Mouse (Mus musculus): Measurements from ENCODE around the gene Ubxn11. TPM values are rescaled to one million over a fixed set of nuclear protein-coding genes. Genes with fewer than 3 reads are reported as not detected.

Ubxn11 gene
- polyA plus RNA-seq, 1 experiment from 2014 or later, result 4.7 TPM

GRCm38 (mm10) chr4:134112403-134112802 lies 10.0 kb downstream of the Ubxn11 start:
- Histone ChIP-seq H3K27me3 (ENCODE audit: control insufficient read depth, insufficient read depth, low read length) (no peaks in the 10 kb centered on the region), H3K4me2 (ENCODE audit: low read depth) (no peak overlapping the region), H3K4me1 (ENCODE audit: control insufficient read depth, insufficient read depth, low read length) (no peaks in the 10 kb centered on the region), H3K9ac (ENCODE audit: low read length) (no peak overlapping the region), H3K27ac (ENCODE audit: low read depth, low read length) (no peak overlapping the region), H3K4me3 (ENCODE audit: low read depth, low read length) (no peak overlapping the region), H3K36me3 (ENCODE audit: control insufficient read depth, insufficient read depth, low read length) (no peaks in the 10 kb centered on the region), H3K9me3 (ENCODE audit: control insufficient read depth, low read length) (no peaks in the 10 kb centered on the region)
- 79% methylated on average over 6 of the region's 6 CpGs for WGBS
- no peak for DNase-seq (ENCODE audit: low spot score)
- ATAC-seq (ENCODE audit: insufficient read depth, low FRiP score, low TSS enrichment), result no peak

- WGBS, result 57% methylated on average over 10 of the region's 10 CpGs
- Histone ChIP-seq H3K4me3 (ENCODE audit: low read depth, low read length) (no peak overlapping the region), H3K9ac (ENCODE audit: low read length) (no peak overlapping the region; the same call in 1 of the 2 replicates), H3K36me3 (ENCODE audit: control insufficient read depth, insufficient read depth, low read length) (no peaks in the 10 kb centered on the region), H3K27me3 (ENCODE audit: control insufficient read depth, insufficient read depth, low read length) (no peaks in the 10 kb centered on the region), H3K4me1 (ENCODE audit: control insufficient read depth, insufficient read depth, low read length) (no peaks in the 10 kb centered on the region), H3K4me2 (ENCODE audit: low read depth) (no peak overlapping the region), H3K27ac (ENCODE audit: low read depth, low read length) (no peak overlapping the region), H3K9me3 (ENCODE audit: control insufficient read depth, low read length) (no peaks in the 10 kb centered on the region)
- no peak for DNase-seq (ENCODE audit: low spot score)
- ATAC-seq (ENCODE audit: insufficient read depth, low FRiP score, low TSS enrichment), result no peak
Measured at GRCm38 (mm10) chr4:134113356-134113994, 11.1 kb downstream of the Ubxn11 start.

GRCm38 (mm10) chr4:134114038-134114437 lies 11.7 kb downstream of the Ubxn11 start:
- Histone ChIP-seq H3K4me2 (ENCODE audit: low read depth) (no peak overlapping the region), H3K9me3 (ENCODE audit: control insufficient read depth, low read length) (no peaks in the 10 kb centered on the region), H3K4me1 (ENCODE audit: control insufficient read depth, insufficient read depth, low read length) (no peaks in the 10 kb centered on the region), H3K27ac (ENCODE audit: low read depth, low read length) (no peak overlapping the region), H3K4me3 (ENCODE audit: low read depth, low read length) (no peak overlapping the region), H3K9ac (ENCODE audit: low read length) (no peak overlapping the region), H3K27me3 (ENCODE audit: control insufficient read depth, insufficient read depth, low read length) (no peaks in the 10 kb centered on the region), H3K36me3 (ENCODE audit: control insufficient read depth, insufficient read depth, low read length) (no peaks in the 10 kb centered on the region)
- ATAC-seq (ENCODE audit: insufficient read depth, low FRiP score, low TSS enrichment) (no peak), DNase-seq (ENCODE audit: low spot score) (no peak)
- WGBS, result 93% methylated on average over 4 of the region's 4 CpGs

GRCm38 (mm10) chr4:134115215-134116144 lies 13.1 kb downstream of the Ubxn11 start:
- Histone ChIP-seq H3K4me2 (ENCODE audit: low read depth) (no peak overlapping the region), H3K36me3 (ENCODE audit: control insufficient read depth, insufficient read depth, low read length) (no peaks in the 10 kb centered on the region), H3K9ac (ENCODE audit: low read length) (no peak overlapping the region), H3K9me3 (ENCODE audit: control insufficient read depth, low read length) (no peaks in the 10 kb centered on the region), H3K4me3 (ENCODE audit: low read depth, low read length) (no peak overlapping the region), H3K27me3 (ENCODE audit: control insufficient read depth, insufficient read depth, low read length) (no peaks in the 10 kb centered on the region), H3K27ac (ENCODE audit: low read depth, low read length) (no peak overlapping the region), H3K4me1 (ENCODE audit: control insufficient read depth, insufficient read depth, low read length) (no peaks in the 10 kb centered on the region)
- ATAC-seq (ENCODE audit: insufficient read depth, low FRiP score, low TSS enrichment) (no peak), DNase-seq (ENCODE audit: low spot score) (no peak)
- 85% methylated on average over 16 of the region's 16 CpGs for WGBS

- no peak overlapping the region for H3K4me3 ChIP-seq (ENCODE audit: low read depth, low read length)
- no peaks in the 10 kb centered on the region for H3K27me3 ChIP-seq (ENCODE audit: control insufficient read depth, insufficient read depth, low read length)
- no peak for ATAC-seq (ENCODE audit: insufficient read depth, low FRiP score, low TSS enrichment)
- no peak overlapping the region for H3K27ac ChIP-seq (ENCODE audit: low read depth, low read length)
- no peaks in the 10 kb centered on the region for H3K9me3 ChIP-seq (ENCODE audit: control insufficient read depth, low read length)
- WGBS, result 95% methylated on average over 2 of the region's 2 CpGs
- no peak for DNase-seq (ENCODE audit: low spot score)
- no peak overlapping the region for H3K9ac ChIP-seq (ENCODE audit: low read length)
- no peak overlapping the region for H3K4me2 ChIP-seq (ENCODE audit: low read depth)
- H3K36me3 ChIP-seq (ENCODE audit: control insufficient read depth, insufficient read depth, low read length), result no peaks in the 10 kb centered on the region
- H3K4me1 ChIP-seq (ENCODE audit: control insufficient read depth, insufficient read depth, low read length), result no peaks in the 10 kb centered on the region
Measured at GRCm38 (mm10) chr4:134116501-134116900, 14.1 kb downstream of the Ubxn11 start.

- no peak for DNase-seq (ENCODE audit: low spot score)
- H3K27me3 ChIP-seq (ENCODE audit: control insufficient read depth, insufficient read depth, low read length), result no peaks in the 10 kb centered on the region
- WGBS, result 76% methylated on average over 8 of the region's 8 CpGs
- H3K36me3 ChIP-seq (ENCODE audit: control insufficient read depth, insufficient read depth, low read length), result no peaks in the 10 kb centered on the region
- no peak overlapping the region for H3K27ac ChIP-seq (ENCODE audit: low read depth, low read length)
- no peak for ATAC-seq (ENCODE audit: insufficient read depth, low FRiP score, low TSS enrichment)
- no peak overlapping the region for H3K4me2 ChIP-seq (ENCODE audit: low read depth)
- H3K9ac ChIP-seq (ENCODE audit: low read length), result no peak overlapping the region
- no peaks in the 10 kb centered on the region for H3K9me3 ChIP-seq (ENCODE audit: control insufficient read depth, low read length)
- no peak overlapping the region for H3K4me3 ChIP-seq (ENCODE audit: low read depth, low read length)
- H3K4me1 ChIP-seq (ENCODE audit: control insufficient read depth, insufficient read depth, low read length), result no peaks in the 10 kb centered on the region
Measured at GRCm38 (mm10) chr4:134117012-134117411, 14.6 kb downstream of the Ubxn11 start.

- ATAC-seq (ENCODE audit: insufficient read depth, low FRiP score, low TSS enrichment), result no peak
- H3K27me3 ChIP-seq (ENCODE audit: control insufficient read depth, insufficient read depth, low read length), result no peaks in the 10 kb centered on the region
Measured at GRCm38 (mm10) chr4:134118126-134118800, 15.9 kb downstream of the Ubxn11 start.

GRCm38 (mm10) chr4:134119042-134119441 lies 16.7 kb downstream of the Ubxn11 start:
- H3K9me3 ChIP-seq (ENCODE audit: control insufficient read depth, low read length), result no peaks in the 10 kb centered on the region
- no peak overlapping the region for H3K4me3 ChIP-seq (ENCODE audit: low read depth, low read length)
- H3K36me3 ChIP-seq (ENCODE audit: control insufficient read depth, insufficient read depth, low read length), result no peaks in the 10 kb centered on the region
- no peaks in the 10 kb centered on the region for H3K27me3 ChIP-seq (ENCODE audit: control insufficient read depth, insufficient read depth, low read length)
- no peak overlapping the region for H3K4me2 ChIP-seq (ENCODE audit: low read depth)
- WGBS, result 71% methylated on average over 5 of the region's 5 CpGs
- DNase-seq (ENCODE audit: low spot score), result no peak
- H3K9ac ChIP-seq (ENCODE audit: low read length), result no peak overlapping the region
- ATAC-seq (ENCODE audit: insufficient read depth, low FRiP score, low TSS enrichment), result no peak
- H3K4me1 ChIP-seq (ENCODE audit: control insufficient read depth, insufficient read depth, low read length), result no peaks in the 10 kb centered on the region
- no peak overlapping the region for H3K27ac ChIP-seq (ENCODE audit: low read depth, low read length)

More at GRCm38 (mm10) chr4:134118126-134118800, 15.9 kb downstream of the Ubxn11 start:
- H3K4me2 ChIP-seq (ENCODE audit: low read depth), result no peak overlapping the region
- H3K4me1 ChIP-seq (ENCODE audit: control insufficient read depth, insufficient read depth, low read length), result no peaks in the 10 kb centered on the region
- H3K9me3 ChIP-seq (ENCODE audit: control insufficient read depth, low read length), result no peaks in the 10 kb centered on the region
- no peak overlapping the region for H3K9ac ChIP-seq (ENCODE audit: low read length)
- WGBS, result 81% methylated on average over 14 of the region's 14 CpGs
- no peak overlapping the region for H3K4me3 ChIP-seq (ENCODE audit: low read depth, low read length)
- no peak for DNase-seq (ENCODE audit: low spot score)
- no peaks in the 10 kb centered on the region for H3K36me3 ChIP-seq (ENCODE audit: control insufficient read depth, insufficient read depth, low read length)
- no peak overlapping the region for H3K27ac ChIP-seq (ENCODE audit: low read depth, low read length)

All from neural tube, embryonic 11.5 days (tissue).